Mouse (Mus musculus) ES-Bruce4 (cell line): Measurements from ENCODE around the gene Barhl1. TPM values are rescaled to one million over a fixed set of nuclear protein-coding genes. Genes with fewer than 3 reads are reported as not detected.

Source experiments
- H3K27ac ChIP-seq: 2 replicates; pipeline ENCODE4 v1.5.1; 2012; ENCODE audit warnings: low read length, inconsistent platforms; ENCODE audit not compliant: insufficient read depth
- H3K27me3 ChIP-seq: 2 replicates; pipeline ENCODE4 v1.6.1; 2012; ENCODE audit warnings: mild to moderate bottlenecking, low read length, inconsistent platforms; ENCODE audit not compliant: control insufficient read depth, poor library complexity, insufficient read depth, severe bottlenecking
- H3K36me3 ChIP-seq: 2 replicates; pipeline ENCODE4 v1.6.1; 2012; ENCODE audit warnings: inconsistent platforms, mild to moderate bottlenecking, low read length, moderate library complexity; ENCODE audit not compliant: control insufficient read depth, poor library complexity, insufficient read depth, severe bottlenecking
- H3K4me1 ChIP-seq: one replicate; pipeline ENCODE4 v1.8.1; 2011; ENCODE audit warnings: low read length; ENCODE audit not compliant: control insufficient read depth, insufficient read depth
- H3K4me3 ChIP-seq: 2 replicates; pipeline ENCODE4 v1.5.1; 2011; ENCODE audit warnings: low read depth, mild to moderate bottlenecking, low read length
- H3K9ac ChIP-seq: 2 replicates; pipeline ENCODE4 v1.6.1; 2012; ENCODE audit warnings: low read depth, mild to moderate bottlenecking, inconsistent platforms; ENCODE audit not compliant: poor library complexity, severe bottlenecking
- H3K9me3 ChIP-seq: replicated peaks from 2 replicates; pipeline ENCODE4 v1.6.1; 2012; ENCODE audit warnings: mild to moderate bottlenecking, low read length, inconsistent platforms; ENCODE audit not compliant: control insufficient read depth, poor library complexity, insufficient read depth, severe bottlenecking
- CTCF ChIP-seq: IDR thresholded peaks from one replicate; pipeline ENCODE4 v1.8.1; 2011; ENCODE audit warnings: low read depth, low read length
- EP300 ChIP-seq: IDR thresholded peaks from 2 replicates; pipeline ENCODE4 v1.6.1; 2011; ENCODE audit warnings: low read depth, low read length; ENCODE audit not compliant: insufficient read depth
- POLR2A ChIP-seq: IDR thresholded peaks from one replicate; pipeline ENCODE4 v1.8.1; 2011; ENCODE audit warnings: low read length; ENCODE audit not compliant: insufficient read depth
- polyA plus RNA-seq: library from polyadenylated mRNA; stranded (reverse); fragments of >200 nt; gene quantifications from 2 replicates; pipeline ENCODE4 v1.2.4, GENCODE M21; 2011; ENCODE audit warnings: low read depth; ENCODE audit not compliant: missing spikeins, insufficient read depth, insufficient read length

Barhl1 gene
- polyA plus RNA-seq, 1 experiment: not detected

GRCm38 (mm10) chr2:28923912-28924311 lies 7.4 kb upstream of the Barhl1 start:
- Histone ChIP-seq H3K9ac (no peak overlapping the region), H3K36me3 (no peaks in the 10 kb centered on the region), H3K27me3 (no peaks in the 10 kb centered on the region), H3K4me3 (no peak overlapping the region), H3K4me1 (no peaks in the 10 kb centered on the region), H3K27ac (no peak overlapping the region), H3K9me3 (no peaks in the 10 kb centered on the region)
- TF ChIP-seq CTCF: peak; percentile 96
- no peak for TF ChIP-seq POLR2A
- TF ChIP-seq EP300: no peak

- Histone ChIP-seq H3K36me3 (no peaks in the 10 kb centered on the region), H3K27ac (no peak overlapping the region), H3K4me3 (no peak overlapping the region), H3K9me3 (no peaks in the 10 kb centered on the region), H3K27me3 (peaks cover 5% of the 10 kb centered on the region; the same call in 1 of the 2 replicates), H3K4me1 (no peaks in the 10 kb centered on the region), H3K9ac (no peak overlapping the region)
- no peak for TF ChIP-seq EP300
- TF ChIP-seq CTCF: no peak
- TF ChIP-seq POLR2A: no peak
Measured at GRCm38 (mm10) chr2:28919001-28919400, 2.5 kb upstream of the Barhl1 start.

- Histone ChIP-seq H3K9me3 (no peaks in the 10 kb centered on the region), H3K9ac (peak overlapping the region; percentile 30), H3K4me1 (no peaks in the 10 kb centered on the region), H3K27ac (no peak overlapping the region), H3K27me3 (peaks cover 5% of the 10 kb centered on the region; the same call in 1 of the 2 replicates), H3K4me3 (peak overlapping the region; percentile 17), H3K36me3 (no peaks in the 10 kb centered on the region)
- TF ChIP-seq EP300 (no peak), POLR2A (no peak), CTCF (no peak)
Measured at GRCm38 (mm10) chr2:28917518-28918361, 1.3 kb upstream of the Barhl1 start.

- H3K27me3 ChIP-seq: peaks cover 5% of the 10 kb centered on the region; the same call in 1 of the 2 replicates
- no peak overlapping the region for H3K4me3 ChIP-seq
- H3K27ac ChIP-seq: no peak overlapping the region
- H3K9me3 ChIP-seq: no peaks in the 10 kb centered on the region
- no peaks in the 10 kb centered on the region for H3K4me1 ChIP-seq
- TF ChIP-seq EP300 (no peak), CTCF (no peak), POLR2A (no peak)
- H3K9ac ChIP-seq: no peak overlapping the region
- no peaks in the 10 kb centered on the region for H3K36me3 ChIP-seq
Measured at GRCm38 (mm10) chr2:28917156-28917517, 669 bp upstream of the Barhl1 start.

- no peak for TF ChIP-seq POLR2A
- no peak overlapping the region for H3K9ac ChIP-seq
- H3K4me3 ChIP-seq: peak overlapping the region; percentile 9; the same call in 1 of the 2 replicates
- no peaks in the 10 kb centered on the region for H3K9me3 ChIP-seq
- peaks cover 5% of the 10 kb centered on the region; the same call in 1 of the 2 replicates for H3K27me3 ChIP-seq
- no peaks in the 10 kb centered on the region for H3K36me3 ChIP-seq
- no peaks in the 10 kb centered on the region for H3K4me1 ChIP-seq
- no peak overlapping the region for H3K27ac ChIP-seq
Measured at GRCm38 (mm10) chr2:28915768-28916512, 528 bp downstream of the Barhl1 start.
